Mouse (Mus musculus): ENCODE measurements at regions not wholly inside any gene's neighbourhood (a gene's known extent, or its start where the extent isn't known, plus 50 kb on each side); places are given as distances from the start of the nearest gene placed in this dataset.

DNA sequence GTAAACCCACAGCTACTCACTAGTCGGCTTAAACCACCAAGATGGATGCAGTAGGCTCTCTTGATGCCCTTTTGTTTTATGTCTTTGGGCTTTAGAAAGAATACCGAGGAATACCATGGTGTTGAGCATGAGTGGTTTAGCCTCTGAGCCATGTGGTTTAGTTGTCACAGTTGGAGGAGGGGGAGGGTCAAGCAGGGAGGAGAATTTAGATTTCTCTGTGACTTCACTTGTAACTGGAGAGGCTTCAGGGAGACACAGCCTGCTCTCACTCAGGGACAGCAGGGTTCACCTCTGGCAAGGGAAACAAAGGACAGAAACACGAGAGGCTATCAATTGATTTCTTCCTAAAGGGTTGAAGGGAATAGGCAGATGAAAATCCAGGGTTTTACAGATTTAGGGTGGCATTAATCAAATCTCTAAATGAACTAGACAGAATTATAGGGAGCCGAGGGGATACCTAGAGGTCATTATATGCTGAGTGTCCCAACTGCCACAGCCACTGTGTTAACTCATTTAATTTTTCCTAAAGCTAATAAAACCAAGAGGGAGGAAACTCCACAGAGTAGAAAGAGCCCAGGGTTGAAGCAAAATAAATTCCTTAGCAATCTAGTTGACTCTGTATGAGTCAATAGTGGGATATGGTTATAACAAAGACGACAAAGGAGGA, 2113.7 kb upstream of the 5930422O12Rik start:
- DNase-seq (ENCODE audit: extremely low spot score, low read depth, low spot score): no peak

DNA sequence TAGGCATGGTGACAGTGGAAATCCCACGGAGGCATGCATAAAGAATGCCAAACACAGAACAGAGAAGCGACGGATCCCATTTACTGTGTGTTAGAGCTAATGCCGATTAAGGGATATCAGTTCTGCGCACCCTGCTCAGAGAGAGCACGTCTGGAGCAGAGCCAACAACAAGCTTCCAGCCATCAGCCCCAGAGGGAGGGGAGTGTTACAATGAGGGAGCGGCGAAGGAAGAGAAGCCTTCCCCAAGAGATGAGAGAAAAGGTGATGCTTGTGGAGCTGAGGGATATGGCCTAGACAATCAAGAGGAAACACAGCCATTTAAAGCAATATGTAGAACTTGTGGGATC, 2113.2 kb upstream of the 5930422O12Rik start:
- no peak for DNase-seq (ENCODE audit: extremely low spot score, low read depth, low spot score)

DNA sequence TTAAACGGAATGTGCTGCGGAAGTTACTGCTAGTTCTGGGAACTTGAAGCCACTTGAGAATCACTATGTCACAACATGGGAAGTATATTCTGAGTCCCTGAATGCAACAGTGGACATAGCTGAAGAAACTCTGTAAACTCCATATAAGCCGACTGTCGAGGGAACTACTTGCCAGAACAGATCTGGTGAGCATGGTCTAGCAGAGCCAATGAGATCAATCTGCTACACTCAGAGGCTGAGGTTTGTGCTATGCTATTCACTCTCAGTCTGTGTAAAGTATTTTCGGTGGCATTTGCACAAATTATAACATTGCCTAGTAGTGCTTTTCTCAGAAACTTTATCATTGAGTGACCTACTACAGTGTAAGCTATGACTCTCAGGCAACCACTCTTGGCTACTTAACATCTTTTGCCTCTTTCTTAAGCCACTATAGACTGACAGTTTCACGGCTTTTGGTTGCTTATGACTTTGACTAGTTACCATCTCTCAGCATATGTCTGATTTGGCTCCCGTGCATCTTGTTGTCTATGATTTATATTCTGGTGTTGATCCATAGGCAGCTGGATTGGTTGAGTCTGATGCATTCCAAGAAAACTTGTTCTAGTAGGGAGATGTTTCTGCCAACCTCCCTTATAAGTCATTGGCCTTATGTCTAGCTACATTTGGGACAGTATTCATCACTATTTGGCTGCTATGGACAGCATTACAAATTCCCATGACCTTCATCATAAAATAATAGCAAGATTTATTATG, 2094.8 kb upstream of the 5930422O12Rik start:
- DNase-seq (ENCODE audit: extremely low spot score, low read depth, low spot score): no peak

DNA sequence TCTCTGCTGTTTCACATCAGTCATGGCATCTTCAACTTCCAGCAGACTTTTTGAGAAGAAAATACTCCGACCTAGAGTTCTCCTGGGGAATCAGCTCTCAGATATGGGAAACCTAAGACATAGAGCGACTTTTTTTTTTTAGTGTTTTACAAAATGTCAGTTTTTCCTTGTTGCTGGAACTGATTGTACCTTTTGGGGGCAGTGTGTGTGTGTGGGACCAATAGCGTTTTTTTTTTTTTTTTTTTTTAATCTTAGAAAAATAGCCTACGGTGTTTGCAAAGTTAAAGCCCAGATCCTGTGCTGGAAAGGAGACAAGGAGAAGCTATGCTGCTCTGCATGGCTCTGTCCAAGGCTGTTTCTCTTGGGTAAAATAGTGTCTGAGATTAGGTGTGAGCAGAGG, 2080.0 kb upstream of the 5930422O12Rik start:
- no peak for DNase-seq (ENCODE audit: extremely low spot score, low read depth, low spot score)

DNA sequence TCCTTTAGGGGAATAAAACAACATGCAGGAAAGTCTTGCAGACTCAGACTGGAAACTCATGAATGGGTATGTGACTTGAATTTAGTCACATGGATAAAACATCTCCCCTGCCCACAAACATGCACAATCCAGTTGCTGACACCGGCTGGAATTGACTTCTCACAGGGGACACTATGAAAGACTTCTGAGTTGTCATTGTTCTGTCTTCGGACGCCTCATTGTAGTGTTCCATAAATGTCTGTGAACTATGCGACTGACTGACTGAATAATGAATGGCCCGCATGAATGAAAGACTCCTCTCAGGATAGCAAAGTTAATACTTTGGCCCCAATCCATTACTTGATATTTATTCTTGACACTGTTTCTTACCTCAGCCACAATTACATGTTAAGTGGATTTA, 2058.9 kb upstream of the 5930422O12Rik start:
- no peak for DNase-seq (ENCODE audit: extremely low spot score, low read depth, low spot score)

DNA sequence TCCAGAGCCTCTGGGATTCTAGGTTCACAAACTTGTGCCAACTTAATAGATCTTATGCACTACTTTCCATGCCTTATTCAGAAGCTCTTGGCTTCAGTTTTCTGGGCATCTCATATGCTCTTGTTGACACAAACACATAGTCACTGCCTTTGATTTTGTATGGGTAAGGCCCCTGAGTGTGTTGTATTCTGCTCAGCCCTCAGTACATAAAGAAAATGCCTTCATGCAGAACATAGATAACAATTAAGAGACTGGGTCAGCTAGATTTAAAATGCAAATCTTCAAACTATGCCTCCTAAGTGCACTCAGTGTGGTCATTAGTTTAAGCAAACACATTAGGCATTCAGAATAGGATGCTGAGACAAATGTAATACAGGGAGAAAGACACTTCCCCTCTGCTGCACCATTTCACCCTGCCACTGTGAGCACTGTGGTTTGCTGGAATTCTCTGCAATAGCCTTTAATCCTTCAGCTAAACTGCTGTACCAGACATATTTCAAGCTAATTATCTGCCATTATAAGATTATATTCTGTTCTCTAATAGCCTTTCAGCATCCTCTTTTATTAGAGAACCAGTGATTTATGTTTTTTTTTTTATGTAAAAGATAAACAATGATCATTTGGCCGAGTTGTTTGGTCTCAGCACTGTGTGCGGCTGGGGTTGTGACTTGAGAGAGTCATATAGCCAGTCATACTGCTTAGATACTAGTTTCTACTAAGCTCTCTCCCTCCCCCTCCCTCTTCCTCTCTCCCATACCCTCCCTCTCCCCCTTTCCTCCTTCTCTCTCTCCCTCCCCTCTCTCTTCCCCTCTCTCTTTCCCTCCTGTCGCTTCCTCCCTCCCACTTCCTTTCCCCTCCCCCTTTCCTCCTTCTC, 2058.1 kb upstream of the 5930422O12Rik start:
- DNase-seq (ENCODE audit: extremely low spot score, low read depth, low spot score): no peak

DNA sequence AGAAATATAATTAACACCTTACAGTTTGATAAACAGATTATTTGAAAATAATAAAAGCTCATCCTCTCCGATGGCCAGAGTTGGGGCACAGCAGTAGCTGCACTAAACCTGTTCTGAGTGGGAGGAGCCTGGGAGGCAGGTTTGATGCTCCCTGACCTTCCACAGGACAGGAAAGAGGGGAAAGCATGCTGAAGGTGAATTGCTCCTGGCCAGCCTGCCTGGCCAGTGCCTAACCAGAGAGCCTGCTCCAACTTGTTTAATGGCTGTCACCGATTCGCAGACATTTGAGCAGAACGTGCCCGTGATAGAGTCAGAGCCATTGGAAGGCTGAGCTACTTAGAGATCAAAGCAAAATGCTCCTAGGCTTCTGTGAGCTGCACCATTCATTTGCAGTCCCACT, 2056.9 kb upstream of the 5930422O12Rik start:
- no peak for DNase-seq (ENCODE audit: extremely low spot score, low read depth, low spot score)

DNA sequence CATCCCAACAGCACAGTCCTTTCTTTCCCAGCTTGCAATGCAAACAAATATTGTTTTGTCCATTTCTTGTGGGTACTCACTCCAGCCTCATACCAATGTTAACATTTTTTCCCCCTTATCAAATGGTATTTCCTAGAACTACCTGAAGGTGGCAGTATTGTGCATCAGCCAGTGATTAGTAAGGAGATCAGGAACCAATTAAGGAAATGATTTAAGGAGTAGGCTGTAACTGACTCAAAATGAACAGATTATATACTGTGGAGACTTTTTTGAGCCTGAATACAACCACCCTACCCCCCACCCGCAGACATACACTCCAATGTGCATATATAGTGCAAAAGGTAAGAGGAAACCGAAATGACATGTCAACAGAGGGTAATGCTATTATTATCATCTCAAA, 2056.1 kb upstream of the 5930422O12Rik start:
- DNase-seq (ENCODE audit: extremely low spot score, low read depth, low spot score): peak; percentile 14

DNA sequence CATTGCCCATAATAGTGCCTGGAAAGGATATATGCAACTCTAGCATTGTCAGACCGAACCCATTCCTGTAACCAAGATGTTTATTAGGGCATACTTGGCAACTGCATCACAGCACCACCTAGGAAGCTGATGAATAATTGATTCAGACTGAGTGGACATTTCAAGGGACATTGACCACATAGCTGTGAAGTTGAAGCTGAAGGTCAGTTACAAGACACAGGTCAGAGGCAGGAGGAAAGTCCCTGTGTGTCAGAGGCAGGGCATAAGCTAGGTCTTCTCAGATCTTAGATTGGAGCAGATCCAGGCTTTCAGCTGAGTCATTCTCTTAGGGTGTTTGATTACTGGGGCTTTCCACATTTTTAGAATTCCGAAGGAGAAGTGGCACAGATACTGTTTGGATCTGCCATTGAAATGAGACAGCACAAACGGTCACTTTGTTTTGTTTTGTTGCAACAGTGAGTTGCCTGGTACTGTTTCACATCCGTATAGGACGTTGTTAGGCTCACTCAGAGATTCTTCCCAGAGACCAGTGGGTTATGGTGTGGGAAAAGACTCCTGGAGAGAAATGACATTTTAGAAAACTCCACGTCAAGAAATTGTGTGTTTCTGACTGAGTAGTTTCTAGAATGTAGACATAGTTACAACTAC, 2055.2 kb upstream of the 5930422O12Rik start:
- DNase-seq (ENCODE audit: extremely low spot score, low read depth, low spot score): no peak

DNA sequence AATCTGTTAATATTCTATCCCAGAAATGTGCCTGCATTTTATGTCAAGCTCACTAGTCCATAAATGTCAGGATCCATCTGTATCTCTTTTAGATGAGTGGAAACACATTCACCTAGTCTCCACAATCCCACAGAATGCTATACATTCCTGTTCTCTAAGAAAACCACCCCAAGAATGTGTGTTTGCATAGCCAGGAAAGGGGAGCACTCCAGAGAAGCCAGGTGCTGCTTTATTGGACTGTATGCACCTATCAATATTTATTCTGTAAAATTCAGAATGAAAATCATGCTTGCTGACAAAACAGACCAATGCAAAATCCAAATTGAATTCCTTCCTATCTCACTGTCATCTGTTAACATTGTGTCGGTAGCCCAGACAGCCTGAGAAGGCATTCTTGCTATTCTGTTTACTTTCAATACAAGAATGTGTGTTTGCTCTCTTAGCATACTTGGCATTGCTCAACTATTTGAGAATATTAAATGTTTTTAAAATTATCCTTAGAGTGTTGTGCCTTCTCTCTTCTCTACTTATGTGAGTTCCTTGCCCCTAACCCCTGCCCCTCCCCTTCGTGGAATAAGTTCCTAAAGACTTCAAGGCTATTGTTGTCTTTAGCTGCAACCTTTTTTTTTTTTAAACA, 2050.7 kb upstream of the 5930422O12Rik start:
- DNase-seq (ENCODE audit: extremely low spot score, low read depth, low spot score): no peak

DNA sequence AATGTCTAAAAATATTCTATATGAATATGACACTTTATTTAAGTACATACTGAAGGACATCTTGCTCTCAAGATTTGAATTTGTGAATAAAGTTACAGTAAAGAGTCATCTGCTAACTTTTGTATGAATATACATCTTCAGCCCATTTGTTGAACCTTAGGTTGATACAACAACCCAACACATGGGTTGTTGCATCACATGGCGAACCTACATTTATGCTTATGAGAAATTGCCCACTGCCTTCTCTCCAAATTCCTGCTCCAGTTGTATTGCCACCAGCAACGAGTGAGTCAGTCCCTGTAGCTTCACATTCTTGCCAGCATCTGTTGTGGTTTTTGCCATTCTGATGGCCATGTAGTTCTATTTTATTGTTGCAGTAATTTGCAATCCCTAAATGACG, 2023.7 kb upstream of the 5930422O12Rik start:
- no peak for DNase-seq (ENCODE audit: extremely low spot score, low read depth, low spot score)

DNA sequence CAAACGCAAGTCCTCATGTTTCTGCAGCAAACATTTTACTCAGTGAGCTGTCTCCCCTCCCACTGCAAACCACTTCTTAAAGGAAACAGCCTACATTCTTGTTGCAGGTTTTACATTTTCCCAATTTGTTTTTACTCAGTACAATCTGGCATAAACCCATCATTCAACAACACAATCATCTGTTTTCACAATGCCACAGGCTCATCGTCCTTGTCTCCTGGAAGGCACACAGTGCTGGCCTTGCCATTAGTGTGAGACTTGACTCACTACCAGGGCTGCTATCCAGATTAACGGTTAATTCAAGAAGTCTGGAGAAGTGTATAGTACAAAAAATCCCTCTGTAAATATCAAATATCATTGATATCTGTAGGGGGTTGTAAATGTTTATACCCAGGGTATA, 2006.3 kb upstream of the 5930422O12Rik start:
- DNase-seq (ENCODE audit: extremely low spot score, low read depth, low spot score): no peak

DNA sequence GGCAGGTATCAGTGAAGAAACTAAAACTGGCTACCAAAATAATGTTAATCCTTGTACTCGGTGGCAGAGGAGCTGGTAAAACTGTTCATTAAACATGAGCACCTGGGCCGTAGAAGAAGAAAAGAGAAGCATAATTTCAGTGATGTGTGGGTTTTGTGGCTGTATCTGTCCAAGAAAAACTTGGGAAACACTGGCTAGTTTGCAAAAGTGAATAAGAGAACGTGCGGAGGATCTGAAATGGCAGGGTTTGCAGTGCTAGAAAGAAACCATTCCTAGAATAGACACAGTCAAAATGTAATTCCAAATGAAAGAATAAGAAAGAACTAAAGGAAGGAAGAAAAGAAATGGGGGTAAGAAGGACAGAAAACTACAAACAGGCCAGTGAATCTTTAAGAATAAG, 2000.8 kb upstream of the 5930422O12Rik start:
- no peak for DNase-seq (ENCODE audit: extremely low spot score, low read depth, low spot score)

DNA sequence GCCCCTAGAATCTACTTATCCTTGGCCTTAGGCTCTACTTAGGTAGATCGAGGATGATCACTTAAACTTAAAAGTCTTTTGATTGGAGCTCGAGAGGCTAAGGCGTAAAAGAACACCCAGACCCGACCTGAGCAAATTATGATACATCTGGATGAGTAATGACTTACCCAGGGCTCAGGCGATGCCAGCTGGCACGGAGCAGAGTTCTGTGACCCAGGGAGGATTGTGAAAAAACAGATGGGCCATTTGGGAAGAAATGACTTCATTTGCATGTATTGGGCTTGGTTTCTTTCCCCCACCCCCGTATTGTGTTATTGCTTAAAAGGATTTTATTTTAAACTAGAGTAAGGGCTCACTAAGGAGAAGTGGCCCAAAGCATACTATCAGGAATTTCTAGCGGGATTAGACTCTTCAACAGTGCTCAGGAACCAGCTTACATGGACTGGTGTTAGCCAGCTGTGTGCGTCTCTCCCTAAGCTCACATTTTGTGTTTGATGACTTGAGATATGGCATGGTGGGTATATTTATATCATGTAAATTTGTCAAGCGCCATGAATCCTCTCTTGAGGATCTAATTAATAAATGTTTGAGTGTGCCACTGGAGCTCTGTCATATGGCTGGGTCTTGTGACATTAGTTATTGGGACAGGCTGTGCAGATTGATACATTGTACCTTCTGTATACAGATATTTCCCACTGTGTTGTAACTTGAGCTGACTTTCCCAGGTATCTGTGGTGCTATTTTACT, 1991.9 kb upstream of the 5930422O12Rik start:
- no peak for DNase-seq (ENCODE audit: extremely low spot score, low read depth, low spot score)

DNA sequence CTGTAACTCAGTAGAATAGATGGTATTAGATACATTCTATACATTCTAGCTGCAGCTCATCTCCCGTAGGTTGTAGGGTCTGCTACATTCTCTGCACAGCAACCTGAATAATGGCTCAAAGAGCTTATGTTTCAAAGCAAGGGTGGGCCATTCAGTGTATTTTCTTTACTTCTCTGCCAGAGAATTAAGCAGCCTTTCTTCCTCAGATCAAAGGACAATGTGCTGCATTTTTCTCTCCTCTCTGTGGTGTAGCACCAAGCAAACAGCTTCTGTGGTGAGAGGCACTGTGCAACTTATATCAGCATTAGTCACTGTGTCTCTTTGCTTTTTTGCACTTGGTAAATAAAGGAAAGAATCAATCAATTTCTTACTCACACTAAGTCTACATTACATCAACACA, 1983.7 kb upstream of the 5930422O12Rik start:
- DNase-seq (ENCODE audit: extremely low spot score, low read depth, low spot score): no peak

DNA sequence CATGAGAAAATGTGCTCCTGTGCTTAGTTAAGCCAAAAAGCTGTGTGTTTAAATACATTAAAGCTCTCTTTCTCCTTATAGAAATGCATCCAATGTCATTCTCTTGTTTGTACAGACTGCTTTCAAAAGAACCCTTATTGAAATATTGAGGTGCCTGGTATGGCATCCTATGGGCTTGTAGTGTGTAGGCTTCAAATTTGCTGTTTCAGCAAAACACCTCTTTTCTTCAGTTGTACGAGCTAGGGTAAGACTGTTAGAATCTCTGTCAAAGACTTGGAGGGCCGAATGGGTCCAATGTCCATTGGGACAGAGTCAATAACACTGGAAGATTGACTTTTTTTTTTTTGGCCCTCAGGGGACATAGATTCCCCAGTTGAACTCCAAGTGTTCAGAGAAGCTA, 1980.5 kb upstream of the 5930422O12Rik start:
- DNase-seq (ENCODE audit: extremely low spot score, low read depth, low spot score): no peak

DNA sequence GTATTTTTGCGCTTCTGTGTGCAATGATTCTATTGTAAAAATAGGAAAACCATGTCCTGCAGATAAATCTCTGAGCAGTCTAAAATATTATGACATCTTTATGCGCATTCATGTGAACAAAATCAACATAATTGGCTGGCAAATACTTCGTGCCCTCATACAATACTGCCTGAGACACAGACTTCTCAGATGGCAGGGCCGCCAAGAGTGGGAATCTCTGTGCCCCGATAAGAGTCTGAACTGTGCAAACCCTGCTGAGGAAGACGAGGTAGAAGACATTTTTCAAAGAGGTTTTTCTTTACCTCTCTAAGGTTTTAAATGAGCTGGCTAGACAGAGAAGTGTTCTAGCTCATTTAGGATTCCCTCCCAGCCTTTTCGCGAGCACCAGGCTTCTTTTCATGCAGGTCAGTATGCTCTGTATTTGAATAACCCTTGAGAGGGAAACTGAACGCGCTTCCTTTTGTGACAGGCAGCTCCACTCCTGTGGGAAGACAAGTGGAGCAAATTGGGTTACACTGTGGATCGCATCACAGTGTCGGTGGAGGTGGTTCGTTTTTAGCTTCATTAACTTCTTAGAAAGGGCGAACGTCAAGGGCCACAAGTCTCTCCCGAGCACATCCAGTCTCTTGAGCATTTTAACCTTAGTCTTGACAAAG, 1973.6 kb upstream of the 5930422O12Rik start:
- DNase-seq (ENCODE audit: extremely low spot score, low read depth, low spot score): no peak

DNA sequence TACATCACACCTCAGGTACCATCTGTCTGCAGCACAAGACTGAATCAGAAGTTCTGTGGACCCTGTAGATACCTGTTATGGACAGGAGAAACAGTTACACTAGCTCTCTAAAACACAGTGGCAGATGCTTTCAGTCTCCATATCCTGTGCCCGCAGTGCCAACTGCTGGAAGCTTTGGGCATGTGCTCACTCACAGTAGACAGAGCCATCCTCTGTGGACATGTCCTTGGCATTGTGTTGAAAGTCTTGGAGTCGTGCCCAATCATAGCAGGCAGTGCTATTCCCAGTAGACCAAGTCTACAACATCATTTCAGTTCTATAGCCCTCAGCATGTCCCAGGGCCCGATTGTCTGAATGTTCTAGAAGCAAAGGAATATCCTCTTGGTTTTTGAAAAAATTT, 1968.2 kb upstream of the 5930422O12Rik start:
- DNase-seq (ENCODE audit: extremely low spot score, low read depth, low spot score): no peak
